Mouse (Mus musculus) myocyte (in vitro differentiated cells): ENCODE results near the gene Cenpi.

Experiments used
- E2F4 ChIP-seq: IDR thresholded peaks from one replicate; pipeline ENCODE4 v1.6.1; 2011; ENCODE audit warnings: mild to moderate bottlenecking, control low read depth, moderate library complexity; ENCODE audit not compliant: insufficient read depth
- MAX ChIP-seq: IDR thresholded peaks from one replicate; pipeline ENCODE4 v1.6.1; 2011; ENCODE audit warnings: low read depth, mild to moderate bottlenecking, control low read depth
- MYOD1 ChIP-seq, 3 experiments: IDR thresholded peaks; one replicate each; pipeline ENCODE4 v1.6.1; 2011; ENCODE audit warnings: control low read depth in 2 of 3, low read depth in 2 of 3, mild to moderate bottlenecking in 2 of 3, moderate library complexity in 1 of 3; ENCODE audit not compliant: insufficient read length in 2 of 3, control insufficient read depth in 1 of 3
- POLR2A ChIP-seq: IDR thresholded peaks from one replicate; pipeline ENCODE4 v1.6.1; 2011; ENCODE audit warnings: low read depth, mild to moderate bottlenecking, control low read depth, moderate library complexity; ENCODE audit not compliant: insufficient read length
- POLR2AphosphoS2 ChIP-seq: IDR thresholded peaks from one replicate; pipeline ENCODE4 v1.6.1; 2011; ENCODE audit warnings: low read depth, control low read depth; ENCODE audit not compliant: insufficient read length
- SRF ChIP-seq: IDR thresholded peaks from one replicate; pipeline ENCODE4 v1.6.1; 2011; ENCODE audit warnings: low read depth; ENCODE audit not compliant: control insufficient read depth, insufficient read length
- TCF3 ChIP-seq: IDR thresholded peaks from one replicate; pipeline ENCODE4 v1.6.1; 2011; ENCODE audit warnings: low read depth, control low read depth; ENCODE audit not compliant: insufficient read length
- USF1 ChIP-seq: IDR thresholded peaks from one replicate; pipeline ENCODE4 v1.6.1; 2011; ENCODE audit warnings: low read depth, mild to moderate bottlenecking, control low read depth, moderate library complexity

- no peak for TF ChIP-seq E2F4
- no peak for TF ChIP-seq POLR2AphosphoS2
- no peak for TF ChIP-seq POLR2A
- TF ChIP-seq MAX, result no peak
- TF ChIP-seq MYOD1 (IDR thresholded peaks at IDR 0.05; ENCODE audit: control insufficient read depth in 1 of 3, insufficient read length in 2 of 3, low read depth in 2 of 3), result no peak
- TF ChIP-seq USF1, result no peak
- TF ChIP-seq SRF, result no peak
- no peak for TF ChIP-seq TCF3
Observed at GRCm38 (mm10) chrX:134365421-134365820, 57.5 kb downstream of the Cenpi start.
